Mouse (Mus musculus): ENCODE data around the gene Epyc. TPM values are rescaled to one million over a fixed set of nuclear protein-coding genes. Genes with fewer than 3 reads are reported as not detected.

Epyc gene
- polyA plus RNA-seq (2015; fragmentation: Nextera tagmentation; extraction: Ambion mirVana), result 1.1 and 1.2 TPM in 2 replicates

GRCm38 (mm10) chr10:97643768-97644167, at the start of gene Epyc:
Gene Epyc (plus strand): TSS chr10:97644068.
- Histone ChIP-seq H3K36me3 (no peaks in the 10 kb centered on the region), H3K4me2 (no peak within 1 kb of the TSS), H3K27me3 (no peaks in the 10 kb centered on the region), H3K4me3 (no peak within 1 kb of the TSS), H3K27ac (no peak within 1 kb of the TSS), H3K9me3 (replicated peaks) (no peaks in the 10 kb centered on the region), H3K4me1 (replicated peaks) (no peaks in the 10 kb centered on the region), H3K9ac (no peak within 1 kb of the TSS)
- ATAC-seq (replicated peaks; ENCODE audit: insufficient number of reproducible peaks, insufficient read depth, low FRiP score, low read depth), result no peak
- WGBS, result 66% methylated on average over 2 of the region's 2 CpGs

GRCm38 (mm10) chr10:97595680-97596079, 48.2 kb upstream of the Epyc start:
- Histone ChIP-seq H3K9me3 (replicated peaks) (no peaks in the 10 kb centered on the region), H3K36me3 (no peaks in the 10 kb centered on the region), H3K4me2 (no peak overlapping the region), H3K27me3 (no peaks in the 10 kb centered on the region), H3K9ac (no peak overlapping the region), H3K4me3 (no peak overlapping the region), H3K4me1 (replicated peaks) (no peaks in the 10 kb centered on the region), H3K27ac (no peak overlapping the region)
- no peak for ATAC-seq (replicated peaks; ENCODE audit: insufficient number of reproducible peaks, insufficient read depth, low FRiP score, low read depth)
- WGBS, result 65% methylated on average over 1 of the region's 1 CpGs

GRCm38 (mm10) chr10:97601744-97602143, 42.1 kb upstream of the Epyc start:
- ATAC-seq (replicated peaks; ENCODE audit: insufficient number of reproducible peaks, insufficient read depth, low FRiP score, low read depth), result no peak
- H3K4me2 ChIP-seq, result no peak overlapping the region
- no peak overlapping the region for H3K9ac ChIP-seq
- H3K4me1 ChIP-seq (replicated peaks), result no peaks in the 10 kb centered on the region
- H3K9me3 ChIP-seq (replicated peaks), result no peaks in the 10 kb centered on the region
- no peak overlapping the region for H3K27ac ChIP-seq
- WGBS, result 60% methylated on average over 4 of the region's 4 CpGs
- no peak overlapping the region for H3K4me3 ChIP-seq
- H3K36me3 ChIP-seq, result no peaks in the 10 kb centered on the region
- H3K27me3 ChIP-seq, result no peaks in the 10 kb centered on the region

- H3K27me3 ChIP-seq, result no peaks in the 10 kb centered on the region
- H3K27ac ChIP-seq, result no peak overlapping the region
- no peak overlapping the region for H3K4me2 ChIP-seq
- H3K9ac ChIP-seq, result no peak overlapping the region
- no peaks in the 10 kb centered on the region for H3K9me3 ChIP-seq (replicated peaks)
- ATAC-seq (replicated peaks; ENCODE audit: insufficient number of reproducible peaks, insufficient read depth, low FRiP score, low read depth), result no peak
- no peaks in the 10 kb centered on the region for H3K4me1 ChIP-seq (replicated peaks)
- H3K36me3 ChIP-seq, result no peaks in the 10 kb centered on the region
- no peak overlapping the region for H3K4me3 ChIP-seq
Observed at GRCm38 (mm10) chr10:97603256-97603655, 40.6 kb upstream of the Epyc start.

- Histone ChIP-seq H3K4me1 (replicated peaks) (no peaks in the 10 kb centered on the region), H3K27me3 (no peaks in the 10 kb centered on the region), H3K4me2 (no peak within 1 kb of the TSS), H3K4me3 (no peak within 1 kb of the TSS), H3K27ac (no peak within 1 kb of the TSS), H3K9ac (no peak within 1 kb of the TSS), H3K36me3 (no peaks in the 10 kb centered on the region), H3K9me3 (replicated peaks) (no peaks in the 10 kb centered on the region)
- WGBS, result 67% methylated on average over 2 of the region's 2 CpGs
- no peak for ATAC-seq (replicated peaks; ENCODE audit: insufficient number of reproducible peaks, insufficient read depth, low FRiP score, low read depth)
Observed at GRCm38 (mm10) chr10:97606579-97606978, 37.3 kb upstream of the Epyc start, which contains the start of gene Kera. Gene Kera (plus strand): TSS chr10:97606879.

- H3K4me3 ChIP-seq, result no peak overlapping the region
- H3K27ac ChIP-seq, result no peak overlapping the region
- H3K9ac ChIP-seq, result no peak overlapping the region
- no peaks in the 10 kb centered on the region for H3K27me3 ChIP-seq
- no peaks in the 10 kb centered on the region for H3K9me3 ChIP-seq (replicated peaks)
- no peaks in the 10 kb centered on the region for H3K4me1 ChIP-seq (replicated peaks)
- no peak overlapping the region for H3K4me2 ChIP-seq
- H3K36me3 ChIP-seq, result no peaks in the 10 kb centered on the region
- WGBS, result 61% methylated on average over 1 of the region's 1 CpGs
- no peak for ATAC-seq (replicated peaks; ENCODE audit: insufficient number of reproducible peaks, insufficient read depth, low FRiP score, low read depth)
Observed at GRCm38 (mm10) chr10:97622328-97622727, 21.5 kb upstream of the Epyc start.

GRCm38 (mm10) chr10:97624381-97624780, 19.5 kb upstream of the Epyc start:
- H3K9me3 ChIP-seq (replicated peaks), result no peaks in the 10 kb centered on the region
- no peak overlapping the region for H3K4me2 ChIP-seq
- no peak overlapping the region for H3K4me3 ChIP-seq
- H3K36me3 ChIP-seq, result no peaks in the 10 kb centered on the region
- H3K27ac ChIP-seq, result no peak overlapping the region
- H3K4me1 ChIP-seq (replicated peaks), result no peaks in the 10 kb centered on the region
- no peak for ATAC-seq (replicated peaks; ENCODE audit: insufficient number of reproducible peaks, insufficient read depth, low FRiP score, low read depth)
- H3K27me3 ChIP-seq, result no peaks in the 10 kb centered on the region
- H3K9ac ChIP-seq, result no peak overlapping the region
- 53% methylated on average over 2 of the region's 2 CpGs for WGBS

- H3K27ac ChIP-seq, result no peak overlapping the region
- 45% methylated on average over 4 of the region's 4 CpGs for WGBS
- no peaks in the 10 kb centered on the region for H3K36me3 ChIP-seq
Observed at GRCm38 (mm10) chr10:97625116-97625515, 18.8 kb upstream of the Epyc start.

GRCm38 (mm10) chr10:97626543-97626942, 17.3 kb upstream of the Epyc start:
- Histone ChIP-seq H3K9ac (no peak overlapping the region), H3K27me3 (no peaks in the 10 kb centered on the region), H3K27ac (no peak overlapping the region), H3K4me1 (replicated peaks) (no peaks in the 10 kb centered on the region), H3K4me3 (no peak overlapping the region), H3K36me3 (no peaks in the 10 kb centered on the region), H3K9me3 (replicated peaks) (no peaks in the 10 kb centered on the region), H3K4me2 (no peak overlapping the region)
- no peak for ATAC-seq (replicated peaks; ENCODE audit: insufficient number of reproducible peaks, insufficient read depth, low FRiP score, low read depth)
- 73% methylated on average over 1 of the region's 1 CpGs for WGBS

More at GRCm38 (mm10) chr10:97625116-97625515, 18.8 kb upstream of the Epyc start:
- ATAC-seq (replicated peaks; ENCODE audit: insufficient number of reproducible peaks, insufficient read depth, low FRiP score, low read depth), result no peak
- Histone ChIP-seq H3K9ac (no peak overlapping the region), H3K9me3 (replicated peaks) (no peaks in the 10 kb centered on the region), H3K4me3 (no peak overlapping the region), H3K27me3 (no peaks in the 10 kb centered on the region), H3K4me2 (no peak overlapping the region), H3K4me1 (replicated peaks) (no peaks in the 10 kb centered on the region)

- H3K9ac ChIP-seq, result no peak overlapping the region
- H3K27ac ChIP-seq, result no peak overlapping the region
- no peaks in the 10 kb centered on the region for H3K4me1 ChIP-seq (replicated peaks)
- ATAC-seq (replicated peaks; ENCODE audit: insufficient number of reproducible peaks, insufficient read depth, low FRiP score, low read depth), result no peak
- 81% methylated on average over 3 of the region's 3 CpGs for WGBS
- H3K27me3 ChIP-seq, result no peaks in the 10 kb centered on the region
- no peaks in the 10 kb centered on the region for H3K9me3 ChIP-seq (replicated peaks)
- no peaks in the 10 kb centered on the region for H3K36me3 ChIP-seq
- no peak overlapping the region for H3K4me2 ChIP-seq
- no peak overlapping the region for H3K4me3 ChIP-seq
Observed at GRCm38 (mm10) chr10:97631061-97631460, 12.8 kb upstream of the Epyc start.

- 79% methylated on average over 2 of the region's 2 CpGs for WGBS
- Histone ChIP-seq H3K9me3 (replicated peaks) (no peaks in the 10 kb centered on the region), H3K4me1 (replicated peaks) (no peaks in the 10 kb centered on the region), H3K27me3 (no peaks in the 10 kb centered on the region), H3K36me3 (no peaks in the 10 kb centered on the region), H3K4me2 (no peak overlapping the region), H3K4me3 (no peak overlapping the region), H3K27ac (no peak overlapping the region), H3K9ac (no peak overlapping the region)
- no peak for ATAC-seq (replicated peaks; ENCODE audit: insufficient number of reproducible peaks, insufficient read depth, low FRiP score, low read depth)
Observed at GRCm38 (mm10) chr10:97641926-97642325, 1.9 kb upstream of the Epyc start.

GRCm38 (mm10) chr10:97650334-97650733, 6.5 kb downstream of the Epyc start:
- Histone ChIP-seq H3K4me3 (no peak overlapping the region), H3K9ac (no peak overlapping the region), H3K9me3 (replicated peaks) (no peaks in the 10 kb centered on the region), H3K4me2 (no peak overlapping the region), H3K4me1 (replicated peaks) (no peaks in the 10 kb centered on the region), H3K27ac (no peak overlapping the region), H3K27me3 (no peaks in the 10 kb centered on the region), H3K36me3 (no peaks in the 10 kb centered on the region)
- WGBS, result 62% methylated on average over 2 of the region's 2 CpGs
- ATAC-seq (replicated peaks; ENCODE audit: insufficient number of reproducible peaks, insufficient read depth, low FRiP score, low read depth), result no peak

Data from heart, embryonic 15.5 days (tissue).